Mouse (Mus musculus) testis, postnatal 10 days (tissue): ENCODE data around the gene Serpinb3b.
"Not testable (repeated sequence)": the region's sequence is repeated elsewhere in the genome, so short reads cannot be mapped to it uniquely, and the experiment has no call there.

Source experiments
- DNase-seq: peaks from one replicate; pipeline ENCODE4 v3.0.0; 2021; ENCODE audit warnings: low spot score

Gene Serpinb3b

DNA sequence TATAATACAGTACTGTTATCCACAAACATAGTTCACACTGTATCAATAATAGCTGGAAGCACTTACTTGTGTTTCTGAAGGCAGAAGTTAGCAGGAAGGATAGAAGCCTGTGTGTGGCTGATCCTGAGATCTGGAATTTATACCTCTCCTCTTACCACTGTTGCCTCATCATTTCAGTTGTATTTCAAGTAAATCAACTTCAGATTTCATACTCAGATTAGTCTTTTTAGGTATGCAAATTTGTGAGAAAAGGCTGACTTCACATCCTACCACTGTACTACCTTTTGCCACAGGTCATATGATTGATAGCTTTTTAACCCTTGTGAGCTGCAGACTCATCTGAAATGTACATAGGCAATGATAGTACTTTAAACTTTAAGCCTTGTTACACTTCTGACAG, at the start of gene Serpinb3b, which contains the start of gene Serpinb3c:
Gene Serpinb3b (minus strand): TSS at position 101 of the 400 bp plus-strand sequence.
Gene Serpinb3c (minus strand): TSS at position 111 of the 400 bp plus-strand sequence.
- DNase-seq, result not testable (repeated sequence)

DNA sequence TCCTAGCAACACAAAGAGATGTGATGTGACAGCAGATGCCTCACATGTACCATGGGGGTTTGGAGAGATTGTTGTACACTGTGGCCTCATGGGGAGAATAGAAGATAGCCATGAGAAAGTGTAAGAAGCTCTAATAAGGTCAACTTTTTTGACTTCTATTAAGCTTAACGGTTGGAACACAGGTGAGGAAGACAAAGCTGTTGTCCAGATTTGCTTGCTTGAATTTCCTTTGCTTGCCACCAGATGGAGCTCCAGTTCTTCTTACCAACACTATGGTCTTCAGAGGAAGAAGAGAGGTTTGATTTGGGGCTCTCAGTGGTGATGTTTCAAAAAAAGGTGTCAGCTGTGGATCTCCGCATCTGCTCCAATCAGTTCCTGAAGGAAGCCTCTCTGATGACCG, 35.0 kb downstream of the Serpinb3b start:
- DNase-seq, result not testable (repeated sequence)

DNA sequence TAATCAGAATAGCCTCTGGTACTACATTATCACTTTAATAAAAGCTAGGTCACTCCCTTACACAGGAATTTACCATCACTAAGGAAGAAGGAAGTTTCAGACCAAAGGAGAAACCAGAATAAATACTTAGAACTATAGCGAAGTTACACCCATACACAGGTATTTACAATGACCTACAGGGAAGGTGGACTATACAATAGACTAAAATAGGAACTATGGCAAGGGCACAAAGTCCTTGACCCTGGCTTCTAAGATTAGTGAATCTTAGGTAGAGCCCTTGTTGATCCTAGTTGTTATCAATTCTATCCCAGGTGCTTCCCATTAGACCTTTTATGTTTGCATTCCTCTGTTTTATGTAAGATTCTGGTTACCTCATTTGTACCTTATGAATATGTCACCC, 60.9 kb downstream of the Serpinb3b start:
- not testable (repeated sequence) for DNase-seq

DNA sequence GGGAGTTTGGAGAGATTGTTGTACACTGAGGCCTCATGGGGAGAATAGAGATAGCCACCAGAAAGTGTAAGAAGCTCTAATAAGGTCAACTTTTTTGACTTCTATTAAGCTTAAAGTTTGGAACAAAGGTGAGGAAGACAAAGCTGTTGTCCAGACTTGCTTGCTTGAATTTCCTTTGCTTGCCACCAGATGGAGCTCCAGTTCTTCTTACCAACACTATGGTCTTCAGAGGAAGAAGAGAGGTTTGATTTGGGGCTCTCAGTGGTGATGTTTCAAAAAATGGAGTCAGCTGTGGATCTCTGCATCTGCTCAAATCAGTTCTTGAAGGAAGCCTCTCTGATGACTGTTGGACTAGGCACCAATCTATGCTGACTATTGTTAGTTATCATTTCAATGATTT, 150.7 kb downstream of the Serpinb3b start:
- not testable (repeated sequence) for DNase-seq
